ENCODE assay signal across 11 mouse cellular contexts in the genomic region with DNA sequence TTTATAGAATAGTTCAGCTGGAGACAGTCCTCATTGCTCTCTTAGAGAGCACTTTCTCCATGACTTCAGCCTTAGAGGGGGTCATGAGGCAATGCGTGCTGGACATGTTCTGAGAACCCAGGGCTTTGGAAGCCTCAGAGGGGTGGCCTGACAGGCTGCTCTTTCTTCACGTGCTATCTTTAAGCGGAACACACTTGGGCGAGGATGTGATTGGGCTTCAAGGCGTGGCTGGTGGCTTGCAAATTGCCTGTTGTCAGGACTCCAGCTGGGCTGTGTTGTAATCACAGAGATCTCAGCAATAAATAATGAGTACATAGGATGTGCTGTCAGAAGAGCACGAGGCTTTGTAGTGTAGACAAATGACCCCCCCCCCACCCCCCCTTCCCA.
DNase-seq lines count a peak whose midpoint lies in the region; ATAC-seq and TF ChIP-seq lines count a peak whose summit lies in the region.
"Had no signal": no experiment of that assay in that cellular context is flagged by ENCODE, and none has a peak within 500 bp of the region (broad histone marks: within the 10 kb centered on the region; RNA-seq: fewer than 3 reads in every experiment).

No protein-coding gene starts in this region.

- no peaks in the 10 kb centered on the region for H3K9me3 ChIP-seq in hindbrain, embryonic 13.5 days
- H3K9me3 ChIP-seq in hindbrain, postnatal 0 days (ENCODE audit: low read length): no peaks in the 10 kb centered on the region
- H3K9me3 ChIP-seq in E14TG2a.4 (ENCODE audit: low read length): 0 out of 2 replicates have a peak, but pooled peaks cover 1% of the 10 kb centered on the region

- WGBS in hindbrain, embryonic 13.5 days: 24% methylated on average over 6 of the region's 6 CpGs
- WGBS in hindbrain, postnatal 0 days: 38% methylated on average over 6 of the region's 6 CpGs

- H3K27me3 ChIP-seq in hindbrain, embryonic 13.5 days: peaks cover 4% of the 10 kb centered on the region; the same call in 1 of the 2 replicates
- H3K27me3 ChIP-seq in hindbrain, postnatal 0 days (ENCODE audit: insufficient read depth, low read length): no peaks in the 10 kb centered on the region
- peaks cover 11% of the 10 kb centered on the region for H3K27me3 ChIP-seq in E14TG2a.4 (ENCODE audit: insufficient read depth, low read length)
- H3K27me3 ChIP-seq: Patski had no signal

- H3K27ac ChIP-seq in hindbrain, embryonic 13.5 days: peak overlapping the region; percentile 0; the same call in 1 of the 2 replicates
- H3K27ac ChIP-seq in hindbrain, postnatal 0 days: no peak overlapping the region
- H3K27ac ChIP-seq in bone marrow macrophage, adult 2 months (ENCODE audit: insufficient read depth, low read depth, low read length): peak overlapping the region; percentile 96

- H3K4me1 ChIP-seq in hindbrain, embryonic 13.5 days (replicated peaks): peaks cover 29% of the 10 kb centered on the region
- peaks cover 9% of the 10 kb centered on the region; the same call in 1 of the 2 replicates for H3K4me1 ChIP-seq in hindbrain, postnatal 0 days (ENCODE audit: insufficient read depth, low read length)
- H3K4me1 ChIP-seq in E14TG2a.4 (replicated peaks; ENCODE audit: low read depth, low read length): peaks cover 41% of the 10 kb centered on the region
- peaks cover 36% of the 10 kb centered on the region for H3K4me1 ChIP-seq in bone marrow macrophage, adult 2 months (ENCODE audit: control insufficient read depth, insufficient read depth, low read length)

- no peak for DNase-seq in hindbrain, postnatal 0 days (ENCODE audit: low spot score)
- peak; percentile 81 for DNase-seq in lung, postnatal 36 days
- no peak for DNase-seq in layer of hippocampus, adult 9-10 months (ENCODE audit: low spot score)
- no peak for DNase-seq in left cerebral cortex, adult 18-20 months (ENCODE audit: low spot score in 2 of 2)
- no peak for DNase-seq in layer of hippocampus, postnatal 10 days (ENCODE audit: low spot score in 2 of 2)
- DNase-seq: cerebellum, adult 8-10 months had no signal

- no peak overlapping the region for H3K9ac ChIP-seq in hindbrain, embryonic 13.5 days
- H3K9ac ChIP-seq in hindbrain, postnatal 0 days (replicated peaks; ENCODE audit: low read length): no peak overlapping the region
- H3K9ac ChIP-seq: liver, postnatal 0 days had no signal

- no peaks in the 10 kb centered on the region for H3K36me3 ChIP-seq in hindbrain, embryonic 13.5 days
- H3K36me3 ChIP-seq in hindbrain, postnatal 0 days (ENCODE audit: insufficient read depth, low read length): no peaks in the 10 kb centered on the region
- H3K36me3 ChIP-seq in E14TG2a.4 (ENCODE audit: insufficient read depth, low read length): no peaks in the 10 kb centered on the region

- TF ChIP-seq CTCF in hindbrain, postnatal 0 days (IDR thresholded peaks at IDR 0.05; ENCODE audit: low read depth): no peak
- TF ChIP-seq CTCF in E14TG2a.4 (conservative IDR thresholded peaks at IDR 0.05; ENCODE audit: low read length): no peak
- TF ChIP-seq CTCF in bone marrow macrophage, adult 2 months (IDR thresholded peaks at IDR 0.05; ENCODE audit: low read depth, low read length): no peak

- TF ChIP-seq POLR2A in bone marrow macrophage, adult 2 months (IDR thresholded peaks at IDR 0.05; ENCODE audit: borderline replicate concordance, low read depth, low read length): no peak

- no peak overlapping the region for H3K4me2 ChIP-seq in hindbrain, embryonic 13.5 days
- H3K4me2 ChIP-seq in hindbrain, postnatal 0 days (ENCODE audit: low read depth, low read length): no peak overlapping the region

- H3K4me3 ChIP-seq in hindbrain, embryonic 13.5 days: no peak overlapping the region
- no peak overlapping the region for H3K4me3 ChIP-seq in hindbrain, postnatal 0 days (ENCODE audit: low read length)
- peak overlapping the region; percentile 48; the same call in 1 of the 2 replicates for H3K4me3 ChIP-seq in E14TG2a.4 (replicated peaks; ENCODE audit: low read length)
- H3K4me3 ChIP-seq in bone marrow macrophage, adult 2 months (ENCODE audit: insufficient read depth, low read length): no peak overlapping the region

- no peak for ATAC-seq in hindbrain, embryonic 13.5 days (ENCODE audit: low FRiP score)
- no peak for ATAC-seq in hindbrain, postnatal 0 days
- ATAC-seq: liver, postnatal 0 days had no signal
